Mouse (Mus musculus): ENCODE measurements around the gene Arhgap8. TPM values are rescaled to one million over a fixed set of nuclear protein-coding genes. Genes with fewer than 3 reads are reported as not detected.
"Not testable (repeated sequence)": the region's sequence is repeated elsewhere in the genome, so short reads cannot be mapped to it uniquely, and the experiment has no call there.

Gene Arhgap8
- polyA plus RNA-seq, 1 experiment from 2014 or later = 2.8 TPM

DNA sequence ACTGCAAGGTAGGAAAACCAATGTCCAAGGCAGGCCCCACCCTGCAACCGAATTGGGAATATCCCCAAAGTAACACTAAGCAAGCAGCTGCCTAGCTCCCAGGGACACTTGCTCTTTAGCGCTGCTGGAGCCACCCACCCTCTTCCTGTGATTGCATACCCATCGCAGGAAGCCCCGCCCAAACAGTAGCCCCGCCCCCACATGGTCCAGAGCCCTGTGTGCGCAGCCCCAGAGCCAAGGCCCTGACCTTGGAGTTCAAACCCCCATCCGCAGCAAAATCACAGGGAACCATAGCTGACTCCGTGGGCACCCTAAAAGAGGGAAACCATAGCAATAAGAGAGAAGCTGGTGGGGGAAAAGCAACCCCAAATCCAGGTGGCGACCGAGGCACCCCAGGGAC, 46.8 kb downstream of the Arhgap8 start:
- no peaks in the 10 kb centered on the region for H3K9me3 ChIP-seq (replicated peaks; ENCODE audit: control insufficient read depth, low read length)
- H3K27ac ChIP-seq (replicated peaks; ENCODE audit: low read depth, low read length) = no peak overlapping the region
- no peaks in the 10 kb centered on the region for H3K4me1 ChIP-seq (ENCODE audit: control insufficient read depth, insufficient read depth, low read length)
- no peaks in the 10 kb centered on the region for H3K27me3 ChIP-seq (ENCODE audit: control insufficient read depth, insufficient read depth, low read length)
- no peak for DNase-seq (ENCODE audit: low spot score)
- H3K36me3 ChIP-seq (replicated peaks; ENCODE audit: control insufficient read depth, insufficient read depth, low read depth, low read length) = no peaks in the 10 kb centered on the region
- H3K9ac ChIP-seq (replicated peaks; ENCODE audit: low read length) = no peak overlapping the region
- no peak overlapping the region for H3K4me2 ChIP-seq (ENCODE audit: low read depth, low read length)
- no peak for ATAC-seq (replicated peaks; ENCODE audit: insufficient number of reproducible peaks, low FRiP score, low TSS enrichment, low read depth)
- whole genome bisulfite sequencing = 38% methylated on average over 10 of the region's 10 CpGs
- no peak overlapping the region for H3K4me3 ChIP-seq (ENCODE audit: low read depth, low read length)

DNA sequence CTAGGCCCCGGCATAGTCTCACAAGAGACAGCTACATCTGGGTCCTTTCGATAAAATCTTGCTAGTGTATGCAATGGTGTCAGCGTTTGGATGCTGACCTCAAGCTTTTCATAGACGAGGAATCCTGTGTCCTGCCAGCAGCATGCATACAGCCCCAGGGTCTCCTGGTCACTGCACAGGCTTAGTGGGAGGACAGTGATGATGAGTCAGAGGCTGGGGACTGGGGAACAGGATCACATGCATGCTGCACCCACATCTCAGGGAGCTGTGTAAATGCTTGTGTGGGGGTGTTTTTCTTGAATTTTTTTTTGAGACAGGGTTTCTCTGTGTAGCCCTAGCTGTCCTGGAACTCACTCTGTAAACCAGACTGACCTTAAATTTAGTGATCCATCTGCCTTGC, 48.7 kb downstream of the Arhgap8 start:
- H3K4me3 ChIP-seq (ENCODE audit: low read depth, low read length); H3K36me3 ChIP-seq (replicated peaks; ENCODE audit: control insufficient read depth, insufficient read depth, low read depth, low read length); H3K4me2 ChIP-seq (ENCODE audit: low read depth, low read length); DNase-seq (ENCODE audit: low spot score); H3K27ac ChIP-seq (replicated peaks; ENCODE audit: low read depth, low read length); H3K27me3 ChIP-seq (ENCODE audit: control insufficient read depth, insufficient read depth, low read length); H3K9me3 ChIP-seq (replicated peaks; ENCODE audit: control insufficient read depth, low read length); H3K9ac ChIP-seq (replicated peaks; ENCODE audit: low read length); ATAC-seq (replicated peaks; ENCODE audit: insufficient number of reproducible peaks, low FRiP score, low TSS enrichment, low read depth); H3K4me1 ChIP-seq (ENCODE audit: control insufficient read depth, insufficient read depth, low read length): not testable (repeated sequence)
- WGBS = 71% methylated on average over 3 of the region's 4 CpGs

DNA sequence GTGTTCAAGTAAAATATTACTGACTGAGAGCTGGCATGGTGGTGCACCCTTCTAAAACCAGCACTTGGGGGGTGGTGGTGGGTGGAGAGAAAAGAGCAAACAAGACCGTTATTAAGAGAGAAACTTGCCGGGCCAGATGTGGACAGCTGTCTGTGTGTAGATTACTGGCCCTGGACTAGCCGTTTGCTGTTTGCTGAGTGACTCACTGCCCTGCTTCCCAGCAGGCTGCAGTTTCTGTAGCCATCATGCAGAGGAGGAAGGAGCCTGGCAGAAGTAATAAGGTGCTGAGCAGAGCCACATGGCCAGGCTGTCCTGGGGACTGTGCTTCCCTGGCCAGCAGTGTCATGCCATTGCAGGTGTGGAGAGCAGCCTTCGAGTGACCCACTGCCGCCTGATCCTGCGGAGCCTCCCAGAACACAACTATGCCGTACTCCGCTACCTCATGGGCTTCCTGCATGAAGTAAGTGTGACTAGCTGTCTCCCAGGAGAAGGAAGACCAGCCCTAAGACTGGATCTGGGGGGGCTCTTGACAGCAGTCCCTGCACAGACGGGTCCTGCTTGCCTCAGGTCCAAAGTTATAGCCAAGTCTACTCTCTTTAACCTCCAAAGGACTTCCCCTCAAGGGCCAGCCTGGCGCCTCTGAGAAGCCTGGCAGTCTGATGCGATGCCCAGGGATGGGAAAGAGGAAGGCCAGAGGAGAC, 49.9 kb downstream of the Arhgap8 start:
- DNase-seq (ENCODE audit: low spot score) = no peak
- Histone ChIP-seq H3K9me3 (replicated peaks; ENCODE audit: control insufficient read depth, low read length) (no peaks in the 10 kb centered on the region), H3K36me3 (replicated peaks; ENCODE audit: control insufficient read depth, insufficient read depth, low read depth, low read length) (no peaks in the 10 kb centered on the region), H3K4me3 (ENCODE audit: low read depth, low read length) (no peak overlapping the region), H3K9ac (replicated peaks; ENCODE audit: low read length) (no peak overlapping the region), H3K27me3 (ENCODE audit: control insufficient read depth, insufficient read depth, low read length) (no peaks in the 10 kb centered on the region), H3K4me1 (ENCODE audit: control insufficient read depth, insufficient read depth, low read length) (no peaks in the 10 kb centered on the region), H3K27ac (replicated peaks; ENCODE audit: low read depth, low read length) (no peak overlapping the region), H3K4me2 (ENCODE audit: low read depth, low read length) (no peak overlapping the region)
- 84% methylated on average over 11 of the region's 11 CpGs for WGBS
- ATAC-seq (replicated peaks; ENCODE audit: insufficient number of reproducible peaks, low FRiP score, low TSS enrichment, low read depth) = no peak

DNA sequence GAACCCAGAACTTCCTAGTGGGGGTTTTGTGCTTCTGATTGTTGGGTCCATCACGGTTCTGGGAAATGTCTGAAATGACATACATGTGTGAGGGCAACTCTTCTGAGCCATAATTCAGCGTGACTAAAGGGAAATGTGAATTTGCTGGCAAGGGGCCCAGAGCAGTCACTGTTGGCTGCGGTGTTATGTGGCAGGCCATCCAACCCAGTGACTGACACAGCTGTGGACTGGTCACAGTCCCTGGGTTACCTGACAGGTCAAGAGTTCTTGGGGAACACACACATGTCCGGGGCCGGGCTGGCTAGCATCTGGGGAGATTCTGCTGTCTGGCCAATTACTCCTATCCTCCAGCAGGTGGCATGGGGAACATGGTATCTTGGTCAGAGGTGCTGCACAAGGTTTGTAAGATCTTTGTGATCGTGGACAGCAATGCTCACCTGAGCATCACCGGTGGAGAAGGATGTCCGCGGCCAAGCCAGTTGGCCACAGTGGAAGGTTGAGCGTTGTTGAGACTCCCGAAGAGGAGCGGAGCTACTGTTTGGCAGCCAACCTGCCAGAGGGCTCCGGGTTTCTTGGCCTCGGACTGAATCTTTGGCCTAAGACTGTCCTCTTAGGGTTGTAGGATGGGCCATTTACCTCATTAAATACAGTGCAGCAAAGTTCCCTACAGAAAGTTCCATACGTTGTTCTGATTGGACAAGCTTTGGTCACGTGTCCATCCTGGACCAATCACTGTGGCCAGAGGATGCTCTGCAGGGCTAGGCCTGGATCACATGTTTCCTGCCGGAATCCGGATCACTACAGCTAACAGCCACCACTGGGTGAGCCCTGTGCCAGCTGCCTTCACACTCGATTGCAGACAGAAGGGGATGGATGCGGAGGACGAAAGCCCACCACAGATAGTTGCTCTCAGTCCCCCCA, 52.6 kb downstream of the Arhgap8 start:
- WGBS = 82% methylated on average over 21 of the region's 21 CpGs
- H3K4me3 ChIP-seq (ENCODE audit: low read depth, low read length) = no peak overlapping the region
- peak; percentile 37 for DNase-seq (ENCODE audit: low spot score)
- no peaks in the 10 kb centered on the region for H3K4me1 ChIP-seq (ENCODE audit: control insufficient read depth, insufficient read depth, low read length)
- no peak overlapping the region for H3K9ac ChIP-seq (replicated peaks; ENCODE audit: low read length)
- no peaks in the 10 kb centered on the region for H3K36me3 ChIP-seq (replicated peaks; ENCODE audit: control insufficient read depth, insufficient read depth, low read depth, low read length)
- H3K27me3 ChIP-seq (ENCODE audit: control insufficient read depth, insufficient read depth, low read length) = no peaks in the 10 kb centered on the region
- no peaks in the 10 kb centered on the region for H3K9me3 ChIP-seq (replicated peaks; ENCODE audit: control insufficient read depth, low read length)
- no peak for ATAC-seq (replicated peaks; ENCODE audit: insufficient number of reproducible peaks, low FRiP score, low TSS enrichment, low read depth)
- H3K4me2 ChIP-seq (ENCODE audit: low read depth, low read length) = no peak overlapping the region
- H3K27ac ChIP-seq (replicated peaks; ENCODE audit: low read depth, low read length) = no peak overlapping the region

DNA sequence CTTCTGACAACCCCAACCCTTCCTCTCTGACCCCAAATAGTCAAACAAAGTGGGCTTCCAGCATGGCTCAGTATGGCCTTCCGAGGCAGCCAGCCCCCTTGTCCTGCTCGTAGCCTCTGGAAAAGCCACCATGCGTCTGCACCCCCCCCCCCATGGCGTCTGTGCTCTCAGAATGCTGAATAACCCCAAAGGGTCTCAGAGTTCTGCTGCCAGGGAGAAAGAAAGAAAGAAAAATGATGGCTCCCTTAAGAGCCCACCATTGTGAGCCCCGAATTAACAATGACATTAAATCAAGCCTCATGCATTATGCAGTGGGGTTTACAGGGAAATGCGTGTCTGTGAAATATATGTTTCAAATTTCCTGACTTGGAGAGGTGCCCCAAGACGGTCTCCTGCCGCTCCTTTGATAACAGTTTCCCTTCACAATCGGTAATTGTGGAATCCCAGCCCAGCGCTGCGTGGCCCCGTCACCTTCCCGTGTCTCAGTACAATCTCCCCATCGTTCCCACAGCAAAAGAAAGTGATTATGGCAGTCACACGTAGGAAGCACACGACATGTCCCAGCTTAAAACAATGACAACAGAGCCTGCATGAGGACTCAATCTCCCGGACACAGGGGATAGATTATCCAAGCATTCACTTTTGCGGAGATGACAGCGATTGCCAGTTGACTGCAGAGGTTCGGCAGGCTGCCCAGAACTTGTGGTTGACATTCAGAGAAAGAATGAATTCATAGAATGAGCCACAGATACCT, 55.7 kb downstream of the Arhgap8 start:
- H3K27me3 ChIP-seq (ENCODE audit: control insufficient read depth, insufficient read depth, low read length) = no peaks in the 10 kb centered on the region
- no peak overlapping the region for H3K4me2 ChIP-seq (ENCODE audit: low read depth, low read length)
- ATAC-seq (replicated peaks; ENCODE audit: insufficient number of reproducible peaks, low FRiP score, low TSS enrichment, low read depth) (no peak), DNase-seq (ENCODE audit: low spot score) (no peak)
- no peaks in the 10 kb centered on the region for H3K4me1 ChIP-seq (ENCODE audit: control insufficient read depth, insufficient read depth, low read length)
- H3K27ac ChIP-seq (replicated peaks; ENCODE audit: low read depth, low read length) = no peak overlapping the region
- WGBS = 50% methylated on average over 20 of the region's 20 CpGs
- no peak overlapping the region for H3K9ac ChIP-seq (replicated peaks; ENCODE audit: low read length)
- H3K9me3 ChIP-seq (replicated peaks; ENCODE audit: control insufficient read depth, low read length) = no peaks in the 10 kb centered on the region
- no peak overlapping the region for H3K4me3 ChIP-seq (ENCODE audit: low read depth, low read length)
- H3K36me3 ChIP-seq (replicated peaks; ENCODE audit: control insufficient read depth, insufficient read depth, low read depth, low read length) = no peaks in the 10 kb centered on the region

DNA sequence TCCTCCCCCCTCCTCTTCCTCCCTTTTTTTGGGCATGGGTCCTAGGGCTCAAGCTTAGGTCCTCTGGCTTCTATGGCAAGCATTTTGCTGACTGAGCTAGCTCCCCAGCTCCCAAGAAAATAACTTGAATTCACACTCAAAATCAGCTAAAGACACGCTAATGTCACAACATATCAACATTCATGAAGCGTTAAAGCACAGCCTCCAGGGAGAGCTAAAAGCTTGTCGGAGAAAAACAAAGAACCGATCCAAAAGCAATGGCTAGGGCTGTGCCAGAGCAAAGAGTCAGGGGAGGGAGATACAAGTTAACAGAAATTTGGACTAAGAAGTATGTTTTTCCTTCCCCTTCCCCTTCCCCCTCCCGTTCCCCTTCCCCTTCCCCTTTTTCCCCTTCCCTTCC, 58.7 kb downstream of the Arhgap8 start:
- no peaks in the 10 kb centered on the region for H3K36me3 ChIP-seq (replicated peaks; ENCODE audit: control insufficient read depth, insufficient read depth, low read depth, low read length)
- H3K4me3 ChIP-seq (ENCODE audit: low read depth, low read length) = no peak overlapping the region
- H3K27me3 ChIP-seq (ENCODE audit: control insufficient read depth, insufficient read depth, low read length) = no peaks in the 10 kb centered on the region
- ATAC-seq (replicated peaks; ENCODE audit: insufficient number of reproducible peaks, low FRiP score, low TSS enrichment, low read depth) (no peak), DNase-seq (ENCODE audit: low spot score) (no peak)
- H3K27ac ChIP-seq (replicated peaks; ENCODE audit: low read depth, low read length) = no peak overlapping the region
- no peak overlapping the region for H3K4me2 ChIP-seq (ENCODE audit: low read depth, low read length)
- WGBS = 59% methylated on average over 5 of the region's 5 CpGs
- H3K4me1 ChIP-seq (ENCODE audit: control insufficient read depth, insufficient read depth, low read length) = no peaks in the 10 kb centered on the region
- H3K9me3 ChIP-seq (replicated peaks; ENCODE audit: control insufficient read depth, low read length) = no peaks in the 10 kb centered on the region
- H3K9ac ChIP-seq (replicated peaks; ENCODE audit: low read length) = no peak overlapping the region

DNA sequence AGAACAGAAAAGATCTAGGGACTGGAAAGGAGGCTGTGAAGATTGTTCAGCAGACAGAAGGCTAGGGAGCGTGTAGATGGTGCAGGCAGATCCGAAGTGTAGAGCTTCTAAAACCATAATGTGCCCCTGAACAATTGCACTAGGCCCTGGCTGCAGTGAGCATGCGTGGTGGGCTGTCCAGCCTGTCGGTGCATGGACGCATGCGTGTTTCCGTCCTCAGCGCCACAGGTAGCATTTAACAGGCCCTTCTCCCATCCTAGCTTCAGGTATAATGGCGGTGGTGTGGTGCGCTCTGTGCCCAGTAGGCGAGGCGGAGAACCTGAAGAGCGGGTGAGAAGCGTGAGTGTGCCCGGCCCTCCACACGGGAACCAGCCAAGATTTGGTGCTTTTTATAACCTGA, 65.0 kb downstream of the Arhgap8 start:
- 97% methylated on average over 16 of the region's 16 CpGs for WGBS
- no peak for ATAC-seq (replicated peaks; ENCODE audit: insufficient number of reproducible peaks, low FRiP score, low TSS enrichment, low read depth)
- H3K36me3 ChIP-seq (replicated peaks; ENCODE audit: control insufficient read depth, insufficient read depth, low read depth, low read length) = no peaks in the 10 kb centered on the region

More for the DNA sequence above, 65.0 kb downstream of the Arhgap8 start:
- Histone ChIP-seq H3K9ac (replicated peaks; ENCODE audit: low read length) (no peak overlapping the region), H3K27ac (replicated peaks; ENCODE audit: low read depth, low read length) (no peak overlapping the region), H3K4me3 (ENCODE audit: low read depth, low read length) (no peak overlapping the region), H3K4me2 (ENCODE audit: low read depth, low read length) (no peak overlapping the region), H3K9me3 (replicated peaks; ENCODE audit: control insufficient read depth, low read length) (no peaks in the 10 kb centered on the region), H3K27me3 (ENCODE audit: control insufficient read depth, insufficient read depth, low read length) (no peaks in the 10 kb centered on the region), H3K4me1 (ENCODE audit: control insufficient read depth, insufficient read depth, low read length) (no peaks in the 10 kb centered on the region)
- no peak for DNase-seq (ENCODE audit: low spot score)
